Mouse (Mus musculus) lung, postnatal 25 days (tissue): Measurements from ENCODE around the gene Srf.
"Not testable (repeated sequence)": the region's sequence is repeated elsewhere in the genome, so short reads cannot be mapped to it uniquely, and the experiment has no call there.

ENCODE experiments used
- DNase-seq: peaks from one replicate; pipeline ENCODE4 v3.0.0; 2022; ENCODE audit warnings: low spot score

Gene Srf

GRCm38 (mm10) chr17:46555673-46556583, at the start of gene Srf:
TSS of gene Srf (minus strand) at chr17:46556175.
- peak; percentile 99 for DNase-seq

- no peak for DNase-seq
These were observed 49.2 kb upstream of the Srf start for GRCm38 (mm10) chr17:46605126-46605525.

DNA sequence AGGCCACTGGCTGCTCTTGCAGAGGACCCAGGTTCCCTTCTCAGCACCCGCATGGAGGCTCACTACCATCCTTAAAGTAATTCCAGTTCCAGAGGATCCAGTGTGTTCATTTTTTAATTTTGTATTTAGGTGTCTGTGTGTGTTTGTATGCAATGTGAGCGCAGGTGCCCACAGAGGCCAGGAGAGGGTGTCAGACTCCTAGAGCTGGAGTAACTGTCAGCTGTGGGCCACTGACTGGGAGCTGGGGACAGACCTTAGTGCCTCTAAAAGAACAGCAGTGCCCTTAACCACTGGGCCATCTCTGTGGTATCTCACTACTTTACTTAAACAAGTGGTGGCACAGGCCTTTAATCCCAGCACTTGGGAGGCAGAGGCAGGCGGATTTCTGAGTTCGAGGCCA, 47.3 kb upstream of the Srf start:
- DNase-seq = no peak

DNA sequence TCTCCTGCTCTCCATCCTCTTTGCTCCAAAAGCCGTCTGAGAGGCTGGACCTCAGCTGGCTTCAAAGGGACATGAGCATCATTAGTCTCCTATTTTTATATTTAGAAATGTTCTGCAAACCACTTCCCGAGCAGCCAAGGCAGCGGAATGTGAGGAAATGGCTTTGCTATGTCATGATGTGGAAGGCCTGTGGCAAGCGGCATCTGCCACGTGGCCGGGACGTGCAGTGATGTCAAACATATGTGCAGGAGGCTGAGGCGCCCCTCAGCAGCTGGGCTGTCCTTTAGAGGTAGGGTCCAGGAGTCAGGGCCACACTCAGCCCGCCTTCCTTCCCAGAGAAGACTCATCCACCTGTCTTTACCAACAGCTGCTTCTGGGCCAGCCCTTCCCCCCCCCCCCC, 46.2 kb upstream of the Srf start:
- DNase-seq = peak; percentile 44

DNA sequence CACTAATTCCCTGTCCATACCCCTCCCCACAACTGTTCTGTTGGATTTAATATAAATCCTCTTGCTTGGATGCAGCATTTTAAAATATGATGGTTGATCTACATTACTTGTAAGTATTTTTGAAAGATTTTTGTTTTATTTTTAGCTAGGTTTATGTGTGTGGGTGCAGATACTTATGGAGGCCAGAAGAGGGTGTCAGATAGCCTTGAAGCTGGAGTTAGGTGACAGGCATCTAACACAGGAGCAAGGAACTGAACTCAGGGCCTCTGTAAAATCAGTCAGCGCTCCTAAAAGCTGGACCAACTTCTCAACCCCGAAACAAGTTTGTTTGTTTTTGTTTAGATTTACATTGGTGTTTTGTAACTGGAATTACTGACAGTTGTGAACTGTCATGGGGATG, 44.6 kb upstream of the Srf start:
- no peak for DNase-seq

GRCm38 (mm10) chr17:46598963-46599362, 43.0 kb upstream of the Srf start:
- no peak for DNase-seq

- no peak for DNase-seq
These were observed 42.0 kb upstream of the Srf start for GRCm38 (mm10) chr17:46597956-46598355.

- DNase-seq = no peak
These were observed 39.4 kb upstream of the Srf start for GRCm38 (mm10) chr17:46595336-46595735.

DNA sequence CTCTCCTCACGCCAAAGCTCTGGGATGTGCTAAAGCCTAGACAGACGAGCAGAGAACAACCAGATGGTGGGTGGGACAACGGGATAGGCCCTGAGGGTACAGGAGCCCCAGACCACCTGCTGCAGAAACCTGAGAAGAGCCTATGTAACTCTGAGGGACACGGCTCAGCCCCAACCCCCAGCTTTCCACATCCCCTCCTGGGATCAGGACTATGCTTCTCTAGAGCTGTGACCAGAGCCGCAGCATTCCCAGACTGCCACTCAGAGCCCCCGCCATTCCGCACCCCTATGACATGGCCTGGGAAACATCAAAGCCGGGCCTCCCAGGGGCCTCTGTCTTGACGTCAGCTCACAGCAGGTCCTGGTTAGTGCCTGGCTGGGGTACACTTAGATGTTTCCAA, 38.6 kb upstream of the Srf start:
- DNase-seq = no peak

GRCm38 (mm10) chr17:46593124-46593523, 37.1 kb upstream of the Srf start:
- peak; percentile 54 for DNase-seq

DNA sequence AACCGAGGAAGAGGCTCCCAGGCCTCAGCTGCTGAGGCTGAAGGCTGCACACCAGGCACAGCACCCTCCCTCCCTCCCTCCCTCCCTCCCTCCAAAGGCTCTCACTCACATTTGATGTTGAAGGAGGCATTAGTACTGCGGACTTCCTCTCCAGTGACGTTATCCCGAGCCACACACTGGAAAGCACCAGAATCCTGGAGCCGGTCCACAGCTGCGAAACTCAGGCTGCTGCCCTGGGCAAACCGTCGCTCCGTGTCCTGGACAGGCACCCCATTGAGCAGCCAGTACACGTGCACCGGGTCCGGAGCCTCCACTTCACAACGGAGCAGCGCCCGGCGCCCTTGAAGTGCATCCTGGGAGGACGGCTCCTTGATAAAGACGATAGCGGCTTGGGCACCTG, 35.4 kb upstream of the Srf start:
- DNase-seq = peak; percentile 46

GRCm38 (mm10) chr17:46590439-46590838, 34.5 kb upstream of the Srf start:
- no peak for DNase-seq

- DNase-seq = no peak
These were observed 33.8 kb upstream of the Srf start for GRCm38 (mm10) chr17:46589635-46590314.

DNA sequence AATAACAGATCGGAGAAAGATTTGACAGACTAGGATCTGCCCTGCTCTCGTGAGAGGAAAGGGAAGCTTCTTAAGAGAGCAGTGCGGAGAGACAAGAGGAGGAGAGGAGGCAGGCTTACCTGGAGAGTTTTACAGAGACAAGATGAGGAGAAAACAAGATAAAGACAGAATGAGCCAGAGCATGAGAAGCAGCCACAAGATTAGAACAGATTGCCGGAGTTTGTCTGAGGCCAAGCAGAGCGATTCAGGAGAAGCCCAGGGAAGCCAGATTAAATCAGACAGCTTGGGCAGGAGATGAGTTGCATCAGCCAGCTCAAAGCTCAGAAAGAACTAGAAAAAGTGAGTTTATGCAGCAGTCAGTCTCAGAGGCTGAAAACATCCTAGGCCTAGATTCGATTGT, 32.9 kb upstream of the Srf start:
- DNase-seq = no peak

GRCm38 (mm10) chr17:46588173-46588572, 32.2 kb upstream of the Srf start:
- DNase-seq = no peak

DNA sequence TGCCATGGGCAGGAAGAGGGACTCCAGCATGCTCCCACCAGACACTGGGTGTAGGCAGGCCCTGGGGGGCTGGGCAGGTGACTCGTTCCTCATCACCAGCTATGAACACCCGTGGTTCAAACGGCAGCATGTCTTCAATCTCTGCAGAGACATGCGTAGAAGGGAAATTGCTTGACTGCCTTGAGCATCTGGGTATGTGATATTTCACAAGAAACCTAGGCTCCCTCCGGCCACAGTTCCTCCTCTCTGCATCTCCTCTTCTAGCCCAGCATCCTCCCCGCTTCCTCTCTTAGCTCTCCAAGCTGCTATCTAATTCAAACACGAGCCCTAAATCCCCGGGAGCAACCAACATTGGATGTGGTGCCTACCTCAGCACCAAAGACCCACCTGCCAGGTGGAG, 30.4 kb upstream of the Srf start:
- DNase-seq = no peak

DNA sequence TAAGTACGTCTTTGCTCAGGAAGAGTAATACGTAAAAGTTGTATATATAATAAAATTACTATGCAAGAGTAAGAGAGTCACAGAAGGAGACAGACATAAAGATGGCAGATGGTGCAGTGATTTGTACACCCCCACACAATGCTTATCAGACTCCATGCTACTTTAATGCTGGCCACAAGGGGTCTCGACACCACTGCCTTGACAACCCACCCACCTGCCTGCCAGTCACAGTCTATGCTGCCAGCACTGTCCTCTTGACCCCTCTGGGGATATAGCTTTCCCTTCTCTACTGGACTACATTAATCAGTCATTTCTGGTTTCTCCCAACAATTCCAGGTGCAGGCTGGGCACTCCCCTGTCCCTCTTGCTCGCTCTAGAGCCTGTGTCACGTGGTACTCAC, 22.7 kb upstream of the Srf start:
- no peak for DNase-seq

GRCm38 (mm10) chr17:46576070-46576469, 20.1 kb upstream of the Srf start:
- DNase-seq = no peak

- DNase-seq = no peak
These were observed 18.6 kb upstream of the Srf start for GRCm38 (mm10) chr17:46574535-46574934.

- no peak for DNase-seq
These were observed 15.0 kb upstream of the Srf start for GRCm38 (mm10) chr17:46571005-46571404.

GRCm38 (mm10) chr17:46559146-46559545, 3.2 kb upstream of the Srf start:
- DNase-seq = no peak

GRCm38 (mm10) chr17:46558151-46558550, 2.2 kb upstream of the Srf start:
- DNase-seq = no peak

GRCm38 (mm10) chr17:46557321-46557720, 1.3 kb upstream of the Srf start:
- not testable (repeated sequence) for DNase-seq

DNA sequence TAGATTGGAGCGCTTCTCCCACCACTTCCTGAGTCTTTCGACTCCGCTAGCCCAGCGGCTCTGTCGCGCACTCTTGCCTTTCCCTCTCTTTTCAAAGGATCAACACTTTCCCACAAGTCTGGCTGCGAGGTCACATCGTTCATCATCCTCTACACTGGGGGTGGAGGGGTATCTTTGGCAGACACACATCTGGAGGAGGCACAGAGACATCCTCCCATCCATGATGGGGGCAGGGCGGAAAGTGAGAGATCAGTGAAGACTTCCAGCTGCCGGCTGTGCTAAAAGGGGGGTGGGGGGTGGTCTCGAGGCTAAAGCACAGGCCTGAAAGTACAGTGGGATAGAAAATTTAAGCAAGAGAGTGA, 590 bp upstream of the Srf start:
- DNase-seq = no peak
